Mouse (Mus musculus) frontal cortex, postnatal 10 days (tissue): ENCODE data around the gene 4933430I17Rik.
"Not testable (repeated sequence)": the region's sequence is repeated elsewhere in the genome, so short reads cannot be mapped to it uniquely, and the experiment has no call there.

Source experiments
- DNase-seq, 2 experiments: peaks; one replicate each; pipeline ENCODE4 v3.0.0; 2022; ENCODE audit warnings: low spot score in 2 of 2, mixed read lengths in 1 of 2

Gene 4933430I17Rik

GRCm38 (mm10) chr4:62524651-62525488 is at the start of gene 4933430I17Rik, which contains the start of gene Pole3:
4933430I17Rik (plus strand) TSS chr4:62525369.
Pole3 (minus strand) TSS chr4:62525068.
- peak; percentile 95 to 96 for DNase-seq

DNA sequence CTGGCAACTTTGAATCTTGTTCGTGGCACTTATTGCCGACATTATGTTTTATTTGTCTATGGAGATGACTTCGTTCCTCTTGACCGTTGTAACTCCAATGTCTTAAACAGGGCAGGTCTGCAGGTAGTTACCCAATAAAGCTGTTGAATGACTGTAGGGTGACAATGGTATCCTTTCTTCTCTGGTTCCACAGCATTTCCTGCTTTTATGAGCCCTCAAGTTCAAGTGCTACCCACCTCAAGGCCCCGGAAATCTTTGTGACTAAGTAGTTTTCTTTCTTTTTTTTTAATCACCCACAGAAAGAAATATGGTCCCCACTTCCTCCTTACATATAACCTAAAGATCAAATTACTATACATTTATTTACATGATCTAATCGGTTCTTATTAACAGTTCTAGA is 49.4 kb upstream of the 4933430I17Rik start:
- DNase-seq: no peak

- DNase-seq: no peak
Measured at GRCm38 (mm10) chr4:62477542-62478244, 47.5 kb upstream of the 4933430I17Rik start.

GRCm38 (mm10) chr4:62479593-62479936 is 45.6 kb upstream of the 4933430I17Rik start:
- not testable (repeated sequence) for DNase-seq

DNA sequence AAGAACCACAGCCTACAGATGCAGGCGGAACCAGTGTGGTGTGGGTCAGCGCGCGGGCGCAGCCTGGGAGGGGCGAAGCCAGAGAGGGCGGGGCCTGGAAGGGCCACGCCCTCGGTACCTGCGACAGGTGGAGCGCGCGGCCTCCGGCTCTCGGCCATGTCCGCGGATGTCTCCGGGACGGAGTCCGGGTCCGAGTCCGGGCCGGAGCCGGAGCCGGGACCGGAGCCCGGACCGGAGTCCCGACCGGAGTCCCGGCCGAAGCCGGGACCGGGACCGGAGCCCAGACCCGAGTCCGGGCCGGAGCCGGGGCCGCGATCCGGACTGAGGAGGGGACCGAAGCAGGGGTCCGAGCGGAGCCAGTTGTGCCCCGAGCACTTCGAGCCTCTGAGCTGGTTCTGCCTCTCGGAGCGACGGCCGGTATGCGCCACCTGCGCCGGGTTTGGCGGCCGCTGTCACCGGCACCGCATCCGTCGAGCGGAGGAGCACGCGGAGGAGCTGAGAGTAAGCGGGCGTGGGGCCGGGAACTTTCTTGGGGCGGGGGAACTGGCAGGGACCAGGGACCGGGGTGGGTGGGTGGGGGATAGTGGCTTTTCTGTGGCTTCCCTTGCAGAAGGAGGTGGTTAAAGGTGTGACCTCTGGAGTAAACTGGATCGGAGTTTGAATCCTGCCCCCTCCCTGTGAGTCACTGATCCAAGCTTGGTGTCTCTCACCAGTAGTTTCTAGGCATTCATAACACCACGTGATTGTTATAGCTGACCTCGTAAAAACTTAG is 45.0 kb upstream of the 4933430I17Rik start, which contains the start of gene Bspry:
TSS of gene Bspry (plus strand) at position 117 of the 772 bp plus-strand sequence.
- DNase-seq: no peak

DNA sequence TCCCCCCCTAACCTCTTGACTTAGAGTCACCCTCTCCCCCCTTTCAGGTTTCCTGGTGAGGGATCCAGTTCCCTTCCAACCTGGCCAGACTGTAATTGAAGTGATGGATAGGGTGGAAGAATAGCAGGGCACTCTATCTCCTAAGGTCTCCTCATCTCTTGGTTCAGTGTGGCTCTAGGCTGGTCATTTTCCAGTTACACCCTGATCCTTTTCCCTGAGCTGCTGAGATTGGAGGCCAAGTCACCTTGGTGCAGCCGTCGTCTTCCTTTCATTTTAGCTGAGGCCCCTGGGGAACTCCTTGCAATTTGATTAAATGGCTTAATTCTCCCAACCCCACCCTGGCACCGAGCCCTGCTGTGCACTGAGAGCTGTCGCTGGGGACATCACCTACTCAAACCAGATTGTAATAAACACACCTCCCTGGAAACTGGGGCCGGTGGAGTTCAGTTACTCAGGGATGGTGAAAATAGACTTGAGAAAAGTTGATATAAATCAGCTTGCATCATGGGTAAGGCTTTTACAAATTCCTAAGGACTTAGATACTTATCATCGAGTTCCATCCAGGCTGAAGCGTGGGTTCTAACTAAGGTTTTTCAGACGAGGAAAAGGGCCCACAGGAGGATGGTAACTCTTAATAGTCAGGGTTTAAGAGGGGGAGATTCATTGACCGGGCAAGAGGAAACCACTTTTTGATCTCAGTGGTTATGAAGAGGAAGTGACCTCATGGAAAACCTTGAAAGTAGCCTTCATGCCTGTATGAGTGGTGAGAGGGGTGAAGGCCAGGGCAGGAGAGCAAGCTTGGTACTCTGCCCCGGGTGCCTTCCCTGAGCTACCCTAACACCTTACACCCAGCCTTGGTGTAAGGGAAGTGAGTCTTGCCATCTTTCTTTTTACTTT is 44.2 kb upstream of the 4933430I17Rik start:
- no peak for DNase-seq

- DNase-seq: no peak
Measured at GRCm38 (mm10) chr4:62484928-62485327, 40.2 kb upstream of the 4933430I17Rik start.

DNA sequence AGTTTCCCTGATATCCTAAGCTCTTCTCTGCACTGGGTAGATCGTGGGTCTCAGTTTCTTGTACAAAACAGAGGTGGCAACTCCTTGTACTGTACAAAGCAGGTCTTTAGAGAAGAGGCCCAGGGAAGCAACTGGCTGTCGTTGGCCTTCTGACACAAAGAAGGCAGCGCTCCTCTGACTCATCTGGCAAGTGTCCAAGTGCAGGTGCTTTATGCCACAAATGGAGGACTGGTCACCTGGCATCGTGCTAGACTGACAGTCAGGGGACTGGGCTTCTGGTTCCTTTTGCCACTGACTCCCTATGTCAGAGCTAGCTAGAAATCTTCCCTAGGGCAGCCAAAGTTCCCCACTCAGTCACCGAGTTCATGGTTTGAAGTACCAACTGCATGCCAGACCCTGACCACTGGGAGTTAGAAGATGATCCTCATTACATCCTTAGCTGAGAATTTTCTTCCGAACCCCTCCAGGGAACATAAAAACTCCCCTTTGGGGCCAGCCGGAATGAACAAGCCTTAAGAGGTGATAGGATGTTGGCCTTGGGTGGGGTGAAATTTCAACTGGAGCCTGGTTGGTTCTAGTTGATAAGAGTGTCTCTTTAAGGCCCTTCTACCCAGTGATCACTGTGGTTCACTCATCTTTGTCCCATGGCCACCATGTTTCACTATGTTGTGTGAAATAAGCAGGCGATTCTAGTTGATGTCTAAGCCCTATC is 39.6 kb upstream of the 4933430I17Rik start:
- DNase-seq: no peak

DNA sequence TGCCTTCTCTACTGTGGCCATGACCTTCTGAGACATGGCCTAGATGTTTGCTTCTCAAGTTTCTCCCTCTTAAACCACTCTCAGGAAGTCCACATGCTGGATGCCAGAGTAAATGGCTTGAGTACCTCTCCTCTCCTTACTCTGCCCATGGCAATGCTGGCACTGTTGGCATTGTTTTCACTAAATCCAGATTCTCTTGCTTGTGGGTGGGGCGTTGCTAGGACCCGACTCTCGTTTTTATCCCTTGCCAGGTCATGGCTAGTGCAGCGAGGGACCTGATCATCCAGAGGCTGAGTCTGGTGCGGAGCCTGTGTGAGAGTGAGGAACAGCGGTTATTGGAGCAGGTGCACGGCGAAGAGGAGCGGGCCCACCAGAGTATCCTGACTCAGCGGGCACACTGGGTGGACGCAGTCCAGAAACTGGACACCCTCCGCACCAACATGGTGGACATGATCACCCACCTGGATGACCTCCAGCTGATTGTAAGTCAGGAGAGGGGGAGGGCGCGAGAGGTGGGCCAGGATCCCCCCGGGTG is 38.9 kb upstream of the 4933430I17Rik start:
- DNase-seq: no peak

- DNase-seq: no peak
Measured at GRCm38 (mm10) chr4:62487172-62487571, 38.0 kb upstream of the 4933430I17Rik start.

DNA sequence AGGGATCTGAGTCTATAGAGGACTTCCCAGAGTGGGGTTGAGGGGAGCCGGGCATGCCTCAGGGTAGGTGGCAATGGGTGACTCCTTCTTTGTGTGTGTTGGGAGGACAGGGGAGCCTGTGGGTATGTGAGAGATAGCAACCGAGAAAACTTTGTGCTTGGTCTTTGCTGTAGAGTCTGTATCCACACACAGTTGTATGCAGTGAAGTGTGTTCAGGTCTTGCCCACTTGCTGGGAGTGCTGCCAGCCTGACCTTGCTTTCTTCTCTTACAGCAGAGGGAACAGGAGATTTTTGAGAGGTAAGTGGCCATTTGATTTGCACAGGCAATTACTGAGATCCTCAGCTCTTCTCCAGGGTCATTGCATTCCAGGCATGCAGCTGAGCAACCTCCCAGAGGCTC is 37.3 kb upstream of the 4933430I17Rik start:
- DNase-seq: no peak

GRCm38 (mm10) chr4:62492682-62493081 is 32.5 kb upstream of the 4933430I17Rik start:
- DNase-seq: peak in 1 of 2 experiments; percentile 36

- DNase-seq: no peak
Measured at GRCm38 (mm10) chr4:62494230-62494629, 30.9 kb upstream of the 4933430I17Rik start.

DNA sequence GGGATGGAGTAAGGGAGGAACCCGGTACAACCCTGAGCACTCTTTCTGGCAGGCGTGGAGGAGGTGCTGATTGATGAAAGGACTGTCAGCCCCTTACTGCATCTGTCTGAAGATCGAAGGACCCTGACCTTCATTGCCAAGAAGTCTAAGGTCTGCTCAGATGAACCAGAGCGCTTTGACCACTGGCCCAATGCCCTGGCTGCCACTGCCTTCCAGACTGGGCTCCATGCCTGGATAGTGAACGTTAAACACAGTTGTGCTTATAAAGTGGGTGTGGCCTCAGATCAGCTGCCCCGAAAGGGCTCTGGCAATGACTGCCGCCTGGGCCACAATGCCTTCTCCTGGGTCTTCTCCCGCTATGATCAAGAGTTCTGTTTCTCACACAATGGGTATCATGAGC is 29.2 kb upstream of the 4933430I17Rik start:
- DNase-seq: no peak

- no peak for DNase-seq
Measured at GRCm38 (mm10) chr4:62496815-62497214, 28.4 kb upstream of the 4933430I17Rik start.

- no peak for DNase-seq
Measured at GRCm38 (mm10) chr4:62500799-62501198, 24.4 kb upstream of the 4933430I17Rik start.

DNA sequence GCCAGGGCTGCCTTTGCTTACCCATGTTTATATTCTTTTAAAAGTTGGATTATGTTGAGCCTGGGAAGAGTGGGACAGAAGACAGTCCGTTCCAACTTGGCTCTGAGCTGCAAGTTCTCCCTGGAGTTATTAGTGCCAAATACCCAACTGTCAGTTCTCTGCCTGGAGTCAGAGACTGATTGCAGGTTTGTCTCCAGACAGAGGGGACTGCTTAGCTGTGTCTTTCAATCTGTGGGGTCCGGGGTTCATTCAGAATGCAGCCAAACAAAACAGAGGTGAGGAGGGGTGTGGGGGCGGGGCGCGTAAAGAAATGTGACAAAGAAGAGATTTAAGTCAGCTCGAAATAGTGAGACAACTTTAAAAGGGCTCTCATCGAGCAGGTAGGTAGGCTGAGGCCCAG is 23.6 kb upstream of the 4933430I17Rik start:
- DNase-seq: no peak

DNA sequence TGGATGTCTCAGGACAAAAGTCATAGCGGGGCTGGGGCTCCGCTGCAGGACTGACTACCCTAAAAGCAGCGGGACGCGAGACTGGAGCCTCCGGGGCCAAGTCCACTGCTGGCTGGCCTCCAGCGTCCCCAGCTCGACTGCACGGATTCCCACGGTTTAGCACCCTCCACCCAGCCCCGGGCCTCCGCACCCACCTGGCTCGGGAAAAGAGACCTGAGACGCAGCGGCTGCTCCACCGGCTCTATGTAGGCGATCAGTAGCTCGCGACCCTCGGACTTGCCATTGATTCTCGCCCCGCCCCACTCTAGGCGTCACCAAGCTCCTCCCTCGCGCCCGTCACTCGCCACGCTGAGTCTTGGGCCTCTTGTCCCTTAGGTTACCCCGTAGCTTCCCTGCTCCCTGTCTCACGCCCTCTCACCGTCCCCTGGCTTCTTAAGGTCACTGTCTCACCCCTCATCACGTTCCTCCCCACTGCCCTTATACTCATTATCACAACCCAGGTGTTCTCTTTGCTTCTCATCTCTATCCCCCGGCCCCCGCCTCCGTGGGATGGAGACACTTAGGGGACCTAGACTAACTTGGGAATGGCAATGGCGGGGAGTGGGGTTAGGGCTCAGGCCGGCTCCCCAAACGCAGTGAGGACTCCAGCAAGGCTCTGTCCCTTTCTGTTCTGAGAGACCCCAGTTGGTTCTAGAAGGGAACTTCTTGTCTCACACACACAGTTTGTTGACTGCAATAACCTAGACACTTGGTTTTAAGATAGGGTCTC is 23.0 kb upstream of the 4933430I17Rik start:
- peak; percentile 81 to 89 for DNase-seq

DNA sequence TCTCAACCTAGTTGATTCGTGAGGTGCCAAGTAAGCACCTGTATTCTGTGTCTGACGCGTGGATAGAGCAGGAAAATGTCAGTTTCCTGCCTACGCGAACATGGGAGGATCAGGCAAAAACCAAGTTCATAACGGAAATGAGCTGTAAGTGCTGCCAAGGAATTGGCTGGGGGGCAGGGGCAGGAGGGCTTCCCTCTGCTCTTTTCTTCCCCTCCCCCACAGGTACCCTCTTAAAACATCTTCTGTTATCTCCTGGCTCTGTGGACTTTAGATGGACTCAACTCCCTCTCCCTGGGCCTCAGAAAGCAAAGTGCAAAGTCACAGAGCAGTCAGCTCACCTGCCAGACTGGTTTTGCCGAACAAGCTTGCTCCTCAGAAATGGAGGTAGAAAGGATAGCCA is 22.2 kb upstream of the 4933430I17Rik start:
- no peak for DNase-seq
